Mouse (Mus musculus) heart, adult 18-20 months (tissue): ENCODE measurements around the gene Fgd4. TPM values are rescaled to one million over a fixed set of nuclear protein-coding genes. Genes with fewer than 3 reads are reported as not detected.

ENCODE experiments used
- total RNA-seq, 2 experiments: library from RNA; stranded (reverse); gene quantifications; 2 replicates each; pipeline ENCODE4 v1.2.3; 2021

Fgd4 gene
- total RNA-seq, 2 experiments from 2014 or later: 39.7 to 46.7 TPM

Other genes with a start within 250 kb of the Fgd4 start
- 10 to 100 TPM; 93.5 to 99.0 TPM for gene Dnm1l, start 241.6 kb downstream of the Fgd4 start, total RNA-seq
- not detected for gene Olfr19, start 75.9 kb upstream of the Fgd4 start, total RNA-seq
- under 1 TPM in 1 of 2 experiments, not detected in 1; 0.54 TPM for gene Spag6l, start 228.9 kb upstream of the Fgd4 start, total RNA-seq